Mouse (Mus musculus) stomach, embryonic 14.5 days (tissue): ENCODE measurements around the gene Cfap221. TPM values are rescaled to one million over a fixed set of nuclear protein-coding genes. Genes with fewer than 3 reads are reported as not detected.

Source experiments
- ATAC-seq: fragments of 200-750 bp; cut with Nextera tagmentation; 2 replicates; pipeline ENCODE4 v1.8.0; 2017; ENCODE audit warnings: low read depth, moderate TSS enrichment; ENCODE audit not compliant: insufficient number of reproducible peaks, insufficient read depth, low FRiP score
- H3K27ac ChIP-seq: fragments of 300-500 bp; sonication (generic); 2 replicates; pipeline ENCODE4 v1.5.1; 2014; ENCODE audit warnings: mild to moderate bottlenecking, low read length, moderate library complexity, mixed read lengths
- H3K27me3 ChIP-seq: fragments of 300-500 bp; sonication (generic); 2 replicates; pipeline ENCODE4 v1.6.1; 2014; ENCODE audit warnings: low read length, control low read depth, mixed read lengths; ENCODE audit not compliant: control insufficient read depth, insufficient read depth
- H3K36me3 ChIP-seq: fragments of 300-500 bp; sonication (generic); 2 replicates; pipeline ENCODE4 v1.6.1; 2014; ENCODE audit warnings: mild to moderate bottlenecking, control low read depth, low read length, moderate library complexity, mixed read lengths; ENCODE audit not compliant: control insufficient read depth, insufficient read depth
- H3K4me1 ChIP-seq: fragments of 300-500 bp; sonication (generic); 2 replicates; pipeline ENCODE4 v1.6.1; 2014; ENCODE audit warnings: low read length, control low read depth, mixed read lengths; ENCODE audit not compliant: control insufficient read depth, insufficient read depth
- H3K4me2 ChIP-seq: fragments of 300-500 bp; sonication (generic); replicated peaks from 2 replicates; pipeline ENCODE4 v1.6.1; 2014; ENCODE audit warnings: low read depth, low read length, control low read depth
- H3K4me3 ChIP-seq: fragments of 300-500 bp; sonication (generic); 2 replicates; pipeline ENCODE4 v1.5.1; 2014; ENCODE audit warnings: low read depth, low read length, control low read depth
- H3K9ac ChIP-seq: fragments of 300-500 bp; sonication (generic); replicated peaks from 2 replicates; pipeline ENCODE4 v1.6.1; 2014; ENCODE audit warnings: low read depth, mild to moderate bottlenecking, control low read depth, low read length, moderate library complexity, mixed read lengths
- H3K9me3 ChIP-seq: fragments of 300-500 bp; sonication (generic); 2 replicates; pipeline ENCODE4 v1.6.1; 2016; ENCODE audit warnings: low read depth, low read length, control low read depth; ENCODE audit not compliant: control insufficient read depth
- WGBS: fragments of 180-500 bp; shearing (Covaris S2); extraction: QIAGEN DNeasy Blood & Tissue Kit; methylation state at CpG from one replicate; pipeline ENCODE4 v1.1.7; 2014; 5-methylcytosine and 5-hydroxymethylcytosine counted together
- polyA plus RNA-seq: library from polyadenylated mRNA; unstranded; fragments of >200 nt; fragmentation: Nextera tagmentation; extraction: Ambion mirVana; gene quantifications from 2 replicates; pipeline ENCODE4 v1.2.1, GENCODE M21; 2014

Gene Cfap221
- polyA plus RNA-seq, 1 experiment from 2014 or later: not detected

DNA sequence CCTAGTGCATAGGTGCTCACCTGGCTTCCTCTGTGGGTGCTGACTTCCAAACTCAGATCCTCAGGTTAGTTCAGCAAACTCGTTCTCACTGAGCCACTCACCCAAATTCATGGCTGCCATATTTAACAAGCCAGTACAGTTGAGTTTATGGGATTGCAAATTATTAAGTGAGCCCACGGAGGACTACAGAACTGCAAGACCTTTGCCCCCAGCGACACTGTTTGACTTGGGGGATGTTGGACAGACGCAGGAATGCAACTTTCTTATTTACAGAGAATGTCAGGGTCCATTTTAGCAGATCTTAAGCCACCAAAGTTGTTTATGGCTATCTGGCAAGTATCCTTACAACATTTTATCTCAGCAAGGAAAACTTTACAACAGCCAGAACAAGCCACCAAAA is 21.9 kb downstream of the Cfap221 start:
- Histone ChIP-seq H3K4me2 (no peak overlapping the region), H3K9ac (no peak overlapping the region), H3K4me1 (no peaks in the 10 kb centered on the region; the same call in 1 of the 2 replicates), H3K36me3 (no peaks in the 10 kb centered on the region), H3K4me3 (no peak overlapping the region), H3K27ac (no peak overlapping the region), H3K9me3 (no peaks in the 10 kb centered on the region), H3K27me3 (no peaks in the 10 kb centered on the region)
- ATAC-seq: no peak
- WGBS: 56% methylated on average over 4 of the region's 4 CpGs

DNA sequence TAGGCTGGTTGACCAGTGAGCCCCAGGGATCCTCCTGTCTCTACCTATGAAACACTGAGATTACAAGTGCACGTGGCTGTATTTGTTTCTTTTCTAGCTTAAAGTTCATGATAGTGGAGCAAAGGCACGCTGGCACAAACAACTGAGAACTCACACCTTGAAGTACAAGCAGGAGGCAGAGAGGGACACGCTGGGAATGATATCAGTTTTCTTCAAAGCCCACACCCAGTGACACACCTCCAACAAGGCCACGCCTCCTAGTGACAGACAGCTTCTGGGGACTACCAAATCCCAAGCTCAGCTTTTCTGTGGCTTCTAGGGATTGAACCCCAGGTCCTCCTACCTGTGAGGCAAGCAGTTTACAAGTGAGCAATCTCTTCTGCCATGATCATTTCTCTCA is 23.9 kb downstream of the Cfap221 start:
- WGBS: 33% methylated on average over 4 of the region's 4 CpGs
- no peaks in the 10 kb centered on the region for H3K9me3 ChIP-seq
- H3K36me3 ChIP-seq: no peaks in the 10 kb centered on the region
- H3K4me3 ChIP-seq: no peak overlapping the region
- H3K4me1 ChIP-seq: no peaks in the 10 kb centered on the region; the same call in 1 of the 2 replicates
- no peak overlapping the region for H3K4me2 ChIP-seq
- no peaks in the 10 kb centered on the region for H3K27me3 ChIP-seq
- no peak for ATAC-seq
- H3K27ac ChIP-seq: no peak overlapping the region
- H3K9ac ChIP-seq: no peak overlapping the region

DNA sequence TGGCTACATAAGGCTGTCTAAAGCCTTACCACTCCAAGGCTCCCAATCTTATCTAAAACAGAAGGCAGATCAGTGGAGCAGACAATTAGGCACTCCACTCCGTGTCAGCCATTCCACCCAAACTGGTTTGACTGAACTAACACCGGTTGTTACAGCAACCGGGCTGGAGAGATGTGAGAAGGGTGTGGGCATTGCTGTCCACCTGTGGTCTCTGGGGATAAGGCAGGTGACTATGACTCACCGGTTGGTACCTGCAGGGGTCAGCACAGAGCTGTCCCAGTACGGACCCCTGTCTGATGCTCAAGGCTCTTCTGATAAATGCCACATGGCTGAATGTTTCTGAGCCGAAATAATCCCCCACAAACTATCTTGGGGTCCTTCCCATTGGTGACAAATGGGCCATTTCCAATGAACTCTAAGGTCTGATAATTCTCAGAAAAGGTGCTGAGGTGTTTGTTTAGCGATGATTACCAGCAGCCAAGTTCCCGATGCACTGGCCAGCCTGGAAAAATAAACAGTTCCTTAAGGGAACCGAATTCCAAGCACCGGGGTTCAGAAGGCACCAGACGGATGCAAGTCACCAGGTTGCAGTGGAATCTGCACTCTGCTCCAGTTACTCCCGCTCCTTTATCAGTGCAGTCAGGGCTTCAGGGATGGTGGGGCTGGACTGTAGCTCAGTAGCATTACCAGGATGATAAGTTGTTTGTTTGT is 31.1 kb downstream of the Cfap221 start:
- no peak overlapping the region for H3K27ac ChIP-seq
- H3K4me2 ChIP-seq: no peak overlapping the region
- H3K36me3 ChIP-seq: no peaks in the 10 kb centered on the region
- ATAC-seq: peak; percentile 42; the same call in 1 of the 2 replicates
- H3K4me3 ChIP-seq: no peak overlapping the region
- 28% methylated on average over 12 of the region's 12 CpGs for WGBS
- no peaks in the 10 kb centered on the region for H3K9me3 ChIP-seq
- no peak overlapping the region for H3K9ac ChIP-seq
- no peaks in the 10 kb centered on the region for H3K27me3 ChIP-seq
- no peaks in the 10 kb centered on the region for H3K4me1 ChIP-seq

DNA sequence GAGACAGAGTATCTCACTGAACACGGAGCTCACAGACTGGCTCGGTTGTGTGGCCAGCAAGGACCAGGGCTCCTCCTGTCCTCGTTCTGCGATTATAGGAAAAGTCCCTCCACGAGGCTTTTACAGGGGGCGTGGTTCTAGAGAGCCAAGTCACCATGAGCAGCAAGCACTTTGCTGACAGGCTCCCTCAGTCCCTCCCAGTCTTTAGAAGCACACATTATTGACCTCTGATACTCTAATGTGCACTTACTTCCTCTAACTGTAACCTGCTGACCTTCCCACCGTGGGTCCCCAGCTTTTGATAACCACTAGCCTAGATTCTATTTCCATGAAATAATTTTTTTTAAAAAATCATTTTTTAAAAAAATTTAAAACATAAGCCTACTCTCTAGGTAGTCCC is 37.1 kb downstream of the Cfap221 start:
- Histone ChIP-seq H3K27me3 (no peaks in the 10 kb centered on the region), H3K4me2 (no peak overlapping the region), H3K4me1 (no peaks in the 10 kb centered on the region), H3K9ac (no peak overlapping the region), H3K9me3 (no peaks in the 10 kb centered on the region), H3K36me3 (no peaks in the 10 kb centered on the region), H3K27ac (no peak overlapping the region), H3K4me3 (no peak overlapping the region)
- ATAC-seq: peak; percentile 12; the same call in 1 of the 2 replicates
- WGBS: 49% methylated on average over 7 of the region's 7 CpGs

DNA sequence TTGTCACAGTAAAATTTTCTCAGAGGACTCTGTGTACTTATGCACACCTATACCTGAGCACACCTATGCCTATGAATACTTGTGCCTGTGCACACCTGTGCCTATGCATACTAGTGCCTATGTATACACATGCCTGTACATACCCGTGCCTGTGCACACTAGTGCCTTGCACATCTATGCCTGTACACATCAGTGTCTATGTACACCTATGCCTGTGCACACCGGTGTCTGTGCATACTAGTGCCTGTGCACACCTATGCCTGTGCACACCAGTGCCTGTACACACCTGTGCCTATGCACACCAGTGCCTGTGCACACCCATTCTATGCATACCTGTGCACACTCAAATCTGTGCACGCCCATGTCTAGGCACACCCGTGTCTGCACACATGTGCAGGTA is 37.6 kb downstream of the Cfap221 start:
- no peak overlapping the region for H3K9ac ChIP-seq
- H3K9me3 ChIP-seq: no peaks in the 10 kb centered on the region
- no peaks in the 10 kb centered on the region for H3K4me1 ChIP-seq
- H3K27ac ChIP-seq: no peak overlapping the region
- H3K4me2 ChIP-seq: no peak overlapping the region
- 90% methylated on average over 4 of the region's 4 CpGs for WGBS
- no peak overlapping the region for H3K4me3 ChIP-seq
- no peaks in the 10 kb centered on the region for H3K36me3 ChIP-seq
- H3K27me3 ChIP-seq: no peaks in the 10 kb centered on the region
- ATAC-seq: no peak

DNA sequence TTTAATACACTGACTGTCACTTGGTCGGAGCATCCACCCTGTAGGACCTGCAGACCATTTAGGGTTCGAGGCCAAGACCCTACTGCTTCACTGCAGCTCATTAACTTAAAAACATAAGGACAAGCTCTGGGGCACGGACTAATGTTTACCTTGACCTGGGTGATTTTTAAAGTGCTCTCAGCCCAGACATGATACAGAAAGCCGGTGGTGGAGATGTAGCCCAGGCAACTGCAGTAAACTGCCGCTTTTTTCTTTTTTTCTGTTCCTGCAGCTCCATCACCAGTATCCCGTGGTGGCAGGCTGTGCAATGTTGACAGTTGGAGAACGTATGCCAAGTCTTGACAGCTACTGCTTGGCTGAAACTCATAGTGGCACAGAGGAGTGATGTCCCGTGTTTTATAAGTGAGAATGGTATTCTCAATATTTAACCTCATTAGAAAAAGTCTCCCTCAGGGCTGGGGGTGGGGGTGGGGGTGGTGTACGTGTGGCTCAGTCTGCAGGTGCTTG is 39.3 kb downstream of the Cfap221 start:
- 25% methylated on average over 9 of the region's 9 CpGs for WGBS
- no peak overlapping the region for H3K4me2 ChIP-seq
- H3K27me3 ChIP-seq: no peaks in the 10 kb centered on the region
- H3K9me3 ChIP-seq: no peaks in the 10 kb centered on the region
- no peak overlapping the region for H3K4me3 ChIP-seq
- H3K4me1 ChIP-seq: no peaks in the 10 kb centered on the region
- no peak for ATAC-seq
- H3K9ac ChIP-seq: no peak overlapping the region
- H3K36me3 ChIP-seq: no peaks in the 10 kb centered on the region
- no peak overlapping the region for H3K27ac ChIP-seq

DNA sequence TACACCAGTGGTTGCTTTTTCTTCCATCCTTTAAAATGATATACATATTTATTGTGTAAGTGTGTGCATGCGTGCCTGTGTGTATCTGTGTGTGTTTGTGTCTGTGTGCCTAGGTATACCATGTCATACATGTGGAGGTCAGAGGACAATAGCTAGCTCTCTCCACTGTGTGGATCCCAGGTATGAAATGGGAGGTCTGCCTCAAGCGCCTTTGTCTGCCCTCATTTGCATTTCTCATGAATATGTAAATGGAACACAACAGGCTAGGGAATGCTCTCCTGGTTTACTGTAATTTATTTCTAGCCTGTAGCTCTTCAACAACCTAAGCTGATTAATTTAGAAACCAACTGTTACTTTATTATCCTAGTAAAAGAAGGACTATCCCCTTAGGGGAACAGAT is 42.4 kb downstream of the Cfap221 start:
- no peaks in the 10 kb centered on the region for H3K4me1 ChIP-seq
- no peak for ATAC-seq
- no peak overlapping the region for H3K9ac ChIP-seq
- no peak overlapping the region for H3K4me3 ChIP-seq
- H3K9me3 ChIP-seq: no peaks in the 10 kb centered on the region
- no peak overlapping the region for H3K4me2 ChIP-seq
- 74% methylated on average over 2 of the region's 2 CpGs for WGBS
- no peak overlapping the region for H3K27ac ChIP-seq
- H3K27me3 ChIP-seq: no peaks in the 10 kb centered on the region
- no peaks in the 10 kb centered on the region for H3K36me3 ChIP-seq

DNA sequence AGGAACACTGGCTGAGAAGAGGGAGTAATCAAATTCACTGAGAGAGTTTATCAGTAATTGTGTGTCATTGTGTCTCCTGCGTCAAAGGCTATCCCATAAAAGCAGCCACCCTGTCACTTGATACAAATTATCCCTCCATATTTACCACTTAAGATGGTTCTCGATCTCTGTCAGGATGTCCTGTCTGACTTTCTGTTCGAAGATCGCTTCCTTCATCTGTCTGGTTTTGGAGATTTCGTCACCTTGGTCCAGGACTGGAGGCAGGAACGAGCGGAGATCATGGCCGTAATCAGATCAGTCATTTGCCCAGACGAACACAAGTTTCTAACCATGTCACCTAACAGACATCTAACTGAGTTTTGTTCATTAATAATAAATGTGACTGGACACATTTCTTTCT is 43.6 kb downstream of the Cfap221 start:
- Histone ChIP-seq H3K9me3 (no peaks in the 10 kb centered on the region), H3K27ac (no peak overlapping the region), H3K27me3 (no peaks in the 10 kb centered on the region), H3K36me3 (no peaks in the 10 kb centered on the region), H3K4me2 (no peak overlapping the region), H3K4me1 (no peaks in the 10 kb centered on the region), H3K4me3 (no peak overlapping the region), H3K9ac (no peak overlapping the region)
- 82% methylated on average over 9 of the region's 9 CpGs for WGBS
- ATAC-seq: no peak

DNA sequence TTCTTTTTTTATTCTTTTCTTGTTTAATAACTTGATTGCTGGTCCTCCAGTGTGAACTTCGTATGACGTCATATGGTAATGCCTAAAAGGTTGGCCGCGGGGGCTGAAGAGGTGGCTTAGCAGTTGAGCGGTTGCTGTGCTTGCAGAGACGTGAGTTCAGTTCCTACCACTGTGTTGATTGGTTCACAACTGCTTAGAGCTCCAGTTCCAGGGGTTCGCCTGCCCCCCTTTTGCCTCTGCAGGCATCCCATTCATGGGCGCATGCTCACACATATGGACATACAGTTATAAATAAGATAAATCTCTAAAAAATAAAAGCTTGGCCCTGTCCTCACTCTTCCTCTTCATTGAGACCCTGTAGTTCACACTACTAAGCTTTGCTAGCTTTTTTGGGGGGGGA is 46.9 kb downstream of the Cfap221 start:
- Histone ChIP-seq H3K9me3 (no peaks in the 10 kb centered on the region), H3K27ac (no peak overlapping the region), H3K4me2 (no peak overlapping the region), H3K36me3 (no peaks in the 10 kb centered on the region), H3K4me3 (no peak overlapping the region), H3K27me3 (no peaks in the 10 kb centered on the region), H3K9ac (no peak overlapping the region), H3K4me1 (no peaks in the 10 kb centered on the region)
- ATAC-seq: no peak
- 87% methylated on average over 8 of the region's 8 CpGs for WGBS
